Mouse (Mus musculus): ENCODE data around the gene Tmem218. TPM values are rescaled to one million over a fixed set of nuclear protein-coding genes. Genes with fewer than 3 reads are reported as not detected.

Gene Tmem218
- total RNA-seq (2023) = 1.7 TPM

DNA sequence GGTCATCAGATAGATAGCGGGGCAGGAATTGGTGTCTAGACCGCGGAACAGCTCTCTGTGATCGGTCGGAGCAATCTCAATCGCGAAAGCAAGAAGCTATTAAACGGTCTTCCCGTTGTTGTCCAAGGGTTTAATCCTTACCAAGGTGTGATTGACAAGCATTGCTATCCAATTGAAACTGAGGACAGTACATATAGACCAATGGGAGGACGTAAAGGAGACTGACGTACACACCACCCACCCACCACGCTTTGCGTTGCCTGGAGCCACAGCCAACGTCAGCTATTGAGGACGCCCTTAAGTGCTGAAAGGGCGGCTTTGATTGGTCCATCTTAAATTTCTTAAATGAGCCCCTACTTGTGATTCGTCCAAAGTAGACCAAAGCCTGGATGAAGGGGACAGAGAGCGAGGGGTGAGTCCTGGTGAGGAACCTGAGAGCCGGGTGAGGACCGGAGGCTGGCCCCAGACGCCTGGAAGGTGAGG, at the start of gene Tmem218:
Gene Tmem218 (plus strand): TSS at position 295 of the 483 bp plus-strand sequence.

DNA sequence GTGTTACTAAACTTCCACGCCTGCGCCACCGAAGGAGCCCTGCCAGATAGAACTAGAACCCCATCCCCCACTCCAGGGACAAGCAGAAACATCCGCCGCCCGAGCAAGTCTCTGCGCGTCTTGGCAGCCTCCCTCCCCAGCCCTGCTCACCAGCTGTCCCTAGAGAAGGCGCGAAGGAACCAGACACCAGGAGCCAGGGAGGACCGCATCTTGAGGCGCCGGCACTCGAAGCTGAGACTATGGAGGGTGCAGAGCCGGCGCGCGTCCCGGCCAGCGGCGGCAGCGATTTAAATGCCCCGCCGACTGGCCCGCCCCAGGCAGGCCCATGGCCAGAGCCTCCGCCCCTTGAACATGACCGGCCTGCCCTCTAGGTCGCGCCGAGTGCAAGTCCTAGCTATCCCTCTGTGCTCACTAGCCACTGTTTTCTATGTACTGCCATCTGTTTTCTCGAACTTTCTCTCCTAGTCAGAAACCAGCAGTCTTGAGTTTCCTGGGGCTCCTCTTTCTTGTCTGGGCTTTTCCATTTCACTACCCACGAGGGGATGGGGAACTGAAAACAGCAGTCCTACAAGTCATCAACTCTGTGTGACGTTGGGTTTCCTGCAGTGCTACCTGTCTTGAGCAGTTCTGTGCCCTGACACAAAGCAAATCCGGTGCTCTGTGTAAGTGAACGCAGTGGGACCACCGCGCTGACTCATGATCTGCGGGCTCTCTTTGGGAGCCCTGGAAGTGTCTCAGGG, 47.3 kb downstream of the Tmem218 start, which contains the start of gene Slc37a2:
Gene Slc37a2 (minus strand): TSS at position 590 of the 740 bp plus-strand sequence.

Other genes with a start within 250 kb of the Tmem218 start
- gene Pknox2, start 60.8 kb upstream of the Tmem218 start, total RNA-seq (2023) = not detected
- 2.9 TPM for gene Slc37a2, start 47.5 kb downstream of the Tmem218 start, total RNA-seq (2023)
- 10.1 TPM for gene Ccdc15, start 140.2 kb downstream of the Tmem218 start, total RNA-seq (2023)
- gene Hepacam, start 159.1 kb downstream of the Tmem218 start, total RNA-seq (2023) = not detected
- gene Robo4, start 193.7 kb downstream of the Tmem218 start, total RNA-seq (2023) = 0.44 TPM
- gene Robo3, start 225.0 kb downstream of the Tmem218 start, total RNA-seq (2023) = not detected